Mouse (Mus musculus): ENCODE measurements around the gene Fat3.

Gene Fat3

GRCm38 (mm10) chr9:16147735-16148134 lies 353.4 kb downstream of the Fat3 start:
- in situ Hi-C loops (cut with MseI, MboI): no loop called here

DNA sequence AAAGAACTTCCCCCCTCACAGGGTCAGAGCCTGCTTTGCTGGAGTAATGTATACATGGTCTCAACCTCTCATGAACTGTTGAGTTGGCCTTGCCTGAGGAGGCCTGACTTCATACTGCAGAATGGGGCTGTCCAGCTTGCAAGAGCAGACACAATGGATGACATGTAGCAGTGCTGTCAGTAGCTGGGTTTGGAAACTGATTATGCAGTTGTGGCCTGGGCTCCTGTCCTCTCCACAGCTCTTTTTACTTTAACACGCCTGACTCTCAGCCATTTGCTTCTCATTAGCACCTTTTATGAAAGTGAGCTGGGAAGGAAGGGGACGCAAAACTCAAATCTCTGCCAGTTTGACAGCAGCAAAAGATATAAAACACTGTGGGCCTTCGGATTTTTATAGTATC lies 356.4 kb downstream of the Fat3 start:
- in situ Hi-C loops (cut with MseI, MboI): no loop called here

- in situ Hi-C loops (cut with MseI, MboI): no loop called here
These were observed 361.8 kb downstream of the Fat3 start for GRCm38 (mm10) chr9:16139300-16139699.

- in situ Hi-C loops (cut with MseI, MboI): no loop called here
These were observed 368.0 kb downstream of the Fat3 start for GRCm38 (mm10) chr9:16133098-16133497.

DNA sequence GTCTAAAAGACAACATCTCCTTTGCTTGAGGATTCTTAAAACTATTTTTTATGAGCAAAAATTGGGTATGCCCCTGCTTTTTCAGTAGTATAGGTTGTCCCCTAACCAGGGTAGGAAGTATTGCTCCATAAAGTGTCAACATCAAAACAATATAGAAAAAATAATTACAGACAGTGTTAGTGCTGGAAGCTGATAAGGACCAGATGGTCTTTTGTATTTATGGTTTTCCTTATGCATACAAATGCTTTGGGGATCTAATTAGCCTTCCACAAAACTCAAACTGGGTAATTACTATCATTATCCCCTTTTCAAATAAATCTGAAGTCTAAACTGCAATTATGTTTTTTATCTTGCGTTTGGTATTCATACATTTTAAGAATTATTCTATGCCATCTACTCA lies 368.5 kb downstream of the Fat3 start:
- in situ Hi-C loops (cut with MseI, MboI): no loop called here

- in situ Hi-C loops (cut with MseI, MboI): no loop called here
These were observed 379.3 kb downstream of the Fat3 start for GRCm38 (mm10) chr9:16121756-16122155.

GRCm38 (mm10) chr9:16114821-16115485 lies 386.1 kb downstream of the Fat3 start:
- in situ Hi-C loops (cut with MseI, MboI): no loop called here

- in situ Hi-C loops (cut with MseI, MboI): no loop called here
These were observed 387.0 kb downstream of the Fat3 start for GRCm38 (mm10) chr9:16113936-16114642.

DNA sequence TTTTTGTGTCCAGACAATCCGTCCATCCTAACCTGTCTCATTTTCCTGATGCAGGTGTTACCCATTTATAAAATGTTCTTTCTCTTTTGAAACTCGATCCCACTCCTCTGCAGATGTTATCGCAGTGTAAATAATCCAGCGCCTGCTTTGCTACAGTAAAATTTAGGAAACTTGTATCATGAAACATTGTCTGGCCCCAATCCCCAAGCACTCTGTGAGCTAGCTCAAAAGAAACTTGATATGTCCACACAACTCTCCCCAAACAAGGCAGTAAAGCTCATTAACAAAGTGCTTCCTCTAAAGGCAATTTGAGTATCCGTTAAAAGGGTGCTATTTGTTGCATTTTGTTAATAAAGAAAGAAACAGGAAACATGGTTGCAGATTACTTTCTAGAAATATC lies 393.2 kb downstream of the Fat3 start:
- in situ Hi-C loops (cut with MseI, MboI): no loop called here

GRCm38 (mm10) chr9:16107386-16107785 lies 393.7 kb downstream of the Fat3 start:
- in situ Hi-C loops (cut with MseI, MboI): no loop called here

- in situ Hi-C loops (cut with MseI, MboI): no loop called here
These were observed 402.5 kb downstream of the Fat3 start for GRCm38 (mm10) chr9:16098553-16098952.

DNA sequence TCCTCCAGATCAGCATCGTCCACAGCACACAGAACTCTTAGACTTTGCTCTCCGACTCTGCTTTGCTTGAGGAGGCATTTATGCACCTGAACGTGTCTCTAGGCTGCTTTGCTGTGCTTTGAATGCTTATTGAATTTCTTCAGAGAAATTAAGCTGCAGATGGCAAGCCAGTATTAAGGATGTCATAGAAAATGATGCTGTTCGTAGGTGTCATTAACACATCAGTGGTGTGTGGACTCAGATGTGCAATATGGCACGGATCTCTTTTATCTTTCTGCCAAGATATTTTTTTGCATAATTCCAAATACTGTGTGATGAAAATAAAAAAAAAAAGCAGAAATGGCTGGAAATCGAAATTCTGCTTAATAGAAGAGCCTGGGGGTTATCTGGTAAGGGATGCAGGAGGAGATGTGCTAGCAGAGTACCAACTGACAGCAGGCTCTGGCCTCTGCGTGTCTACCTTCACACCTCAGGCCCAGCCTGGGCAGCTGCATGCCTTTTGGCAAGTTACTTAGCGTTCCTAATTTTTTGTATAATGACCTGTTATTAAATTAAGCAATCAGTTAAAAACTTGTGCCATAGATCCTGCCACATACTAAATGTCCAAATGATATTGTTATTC lies 407.9 kb downstream of the Fat3 start:
- in situ Hi-C loops (cut with MseI, MboI): no loop called here

DNA sequence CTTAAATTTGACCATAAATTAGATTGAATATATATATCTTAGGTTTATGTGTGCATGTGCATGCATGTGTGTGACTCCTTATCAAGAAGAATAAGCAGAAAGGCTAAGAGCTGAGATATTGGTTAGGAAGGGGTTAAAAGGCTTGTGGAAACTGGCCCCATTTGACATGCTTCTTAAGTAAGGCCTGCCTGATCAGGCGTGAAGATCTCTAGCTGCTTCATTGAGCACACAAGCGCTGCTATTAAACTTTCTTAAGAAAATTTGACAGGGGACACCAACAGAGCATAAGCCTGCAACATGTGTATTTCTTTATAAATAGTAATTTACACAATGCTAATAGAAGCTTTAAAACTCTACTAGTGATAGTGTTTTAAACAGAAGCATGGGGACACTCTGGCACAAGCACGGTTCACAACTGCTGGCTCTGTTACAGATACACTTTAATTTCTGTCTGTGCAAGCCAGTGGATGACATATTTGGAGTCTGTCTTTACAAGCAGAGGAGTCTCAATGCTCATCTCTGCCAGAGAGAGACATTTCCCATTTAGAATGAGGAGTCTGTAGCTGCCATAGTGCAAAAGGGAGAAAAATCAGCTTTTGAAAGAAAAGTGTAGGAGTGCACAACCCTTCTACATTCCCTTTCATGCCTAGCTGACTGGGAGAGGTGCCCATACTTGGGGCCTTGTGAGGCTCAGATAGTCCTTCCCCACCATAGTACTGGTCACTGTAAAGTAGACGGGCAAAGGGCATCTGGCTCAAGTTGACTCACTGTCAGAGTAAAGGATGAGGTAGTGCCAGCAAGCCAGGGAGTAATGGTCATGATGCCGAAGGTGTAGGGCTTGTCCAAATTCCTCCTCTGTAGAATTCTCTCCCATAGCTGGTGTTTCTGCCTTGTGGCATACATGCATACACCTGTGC lies 408.8 kb downstream of the Fat3 start:
- in situ Hi-C loops (cut with MseI, MboI): no loop called here

- in situ Hi-C loops (cut with MseI, MboI): no loop called here
These were observed 421.8 kb downstream of the Fat3 start for GRCm38 (mm10) chr9:16079292-16079691.

DNA sequence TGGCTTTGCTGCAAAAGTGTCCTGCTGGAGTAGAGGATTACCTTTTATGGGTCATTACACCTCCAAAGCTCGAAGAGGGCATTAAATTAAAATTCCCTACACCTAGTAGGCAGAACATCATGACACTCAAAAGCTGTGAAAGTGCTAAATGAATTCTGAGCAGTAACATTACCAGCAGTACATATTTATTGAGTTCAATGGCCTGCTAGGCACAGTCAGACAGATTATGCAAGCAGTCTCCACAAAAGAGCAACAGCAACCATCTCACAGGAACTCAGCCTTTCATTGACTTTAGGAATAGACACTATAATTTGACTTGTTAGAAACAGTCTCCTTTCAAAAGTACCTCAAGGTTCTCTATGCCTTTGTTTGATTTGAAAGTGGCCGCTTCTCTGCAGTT lies 426.4 kb downstream of the Fat3 start:
- in situ Hi-C loops (cut with MseI, MboI): no loop called here

DNA sequence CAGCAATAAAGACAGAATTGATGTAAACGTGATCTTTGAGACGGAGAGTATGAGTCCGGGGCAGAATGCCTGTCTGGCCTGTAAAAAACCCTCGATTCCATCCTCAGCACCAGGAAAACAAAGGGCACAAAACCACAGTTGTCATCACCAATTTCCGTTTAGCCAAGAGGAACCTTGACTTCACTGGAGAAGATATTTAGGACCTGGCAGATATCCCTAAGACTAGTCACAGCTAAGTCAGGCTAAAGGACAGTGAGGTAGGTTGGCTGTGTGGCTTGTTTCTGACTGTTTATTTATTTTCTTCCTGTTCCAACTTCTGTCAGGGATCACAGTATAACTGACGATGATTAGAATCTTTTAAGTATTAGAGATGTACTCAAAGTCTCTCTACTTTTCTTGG lies 427.0 kb downstream of the Fat3 start:
- in situ Hi-C loops (cut with MseI, MboI): no loop called here

- in situ Hi-C loops (cut with MseI, MboI): no loop called here
These were observed 437.6 kb downstream of the Fat3 start for GRCm38 (mm10) chr9:16063447-16063846.

- in situ Hi-C loops (cut with MseI, MboI): no loop called here
These were observed 438.6 kb downstream of the Fat3 start for GRCm38 (mm10) chr9:16062472-16062871.

DNA sequence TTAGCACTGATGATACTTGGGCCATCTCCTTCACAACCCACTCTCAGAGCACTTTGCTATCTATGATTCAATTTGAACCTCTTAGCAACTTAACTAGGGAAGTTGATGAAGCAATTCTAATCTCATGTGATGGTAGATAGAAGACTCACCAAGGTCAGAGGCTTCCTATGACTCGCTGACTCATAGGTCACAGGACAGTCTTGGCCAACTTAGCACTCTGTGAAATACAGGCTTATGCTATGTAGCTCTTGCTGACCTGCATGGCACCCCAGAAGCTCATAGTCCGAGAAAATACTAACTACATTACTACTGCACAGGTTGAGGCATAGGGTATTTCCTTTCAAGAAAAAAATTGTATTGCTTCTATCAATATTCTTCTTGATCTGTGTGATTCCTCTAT lies 454.4 kb downstream of the Fat3 start:
- in situ Hi-C loops (cut with MseI, MboI): no loop called here

- in situ Hi-C loops (cut with MseI, MboI): no loop called here
These were observed 463.7 kb downstream of the Fat3 start for GRCm38 (mm10) chr9:16037375-16037774.

GRCm38 (mm10) chr9:16036346-16036745 lies 464.7 kb downstream of the Fat3 start:
- in situ Hi-C loops (cut with MseI, MboI): no loop called here

DNA sequence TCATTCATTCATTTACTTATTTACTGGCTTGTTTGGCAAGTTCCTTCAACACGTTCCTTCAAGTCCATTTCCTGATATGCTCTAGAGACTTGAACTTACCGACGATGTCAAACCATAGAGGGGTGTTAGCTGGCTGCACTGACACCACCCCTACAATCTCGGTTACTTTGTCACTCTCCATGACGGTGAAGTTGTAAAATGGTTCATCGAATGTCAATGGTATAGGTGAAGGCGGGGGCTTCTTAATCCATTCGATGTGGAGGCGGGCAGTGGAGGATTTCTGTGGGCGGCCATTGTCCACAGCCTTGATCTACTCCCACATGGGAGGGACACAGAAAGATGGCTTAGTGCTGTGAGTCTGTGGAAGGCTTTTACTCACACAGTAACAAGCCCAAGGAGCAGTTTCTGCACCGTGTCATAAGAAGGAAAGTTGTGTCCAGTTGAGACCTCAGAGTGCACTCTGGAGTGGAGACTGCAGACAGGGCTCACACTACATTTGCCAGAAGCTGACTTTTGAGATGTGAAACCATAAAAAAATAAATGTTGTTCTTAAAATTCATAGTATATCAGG lies 471.3 kb downstream of the Fat3 start:
- in situ Hi-C loops (cut with MseI, MboI): no loop called here
